Mouse (Mus musculus) olfactory bulb, adult 2 months (tissue): Measurements from ENCODE around the gene Lxn.

Experiments
- CTCF ChIP-seq: fragments of 200-500 bp; IDR thresholded peaks from 2 replicates; pipeline ENCODE4 v1.5.1; 2012; ENCODE audit warnings: low read depth, mild to moderate bottlenecking, low read length, moderate library complexity; ENCODE audit not compliant: insufficient read depth
- POLR2A ChIP-seq: fragments of 200-500 bp; IDR thresholded peaks from 2 replicates; pipeline ENCODE4 v1.6.1; 2012; ENCODE audit warnings: mild to moderate bottlenecking, low read depth, low read length, moderate library complexity; ENCODE audit not compliant: insufficient read depth

- TF ChIP-seq POLR2A (no peak), CTCF (no peak)
These were observed 3.8 kb downstream of the Lxn start for GRCm38 (mm10) chr3:67459881-67460280.
